Mouse (Mus musculus) forebrain, postnatal 0 days (tissue): ENCODE data around the gene Mrps9. TPM values are rescaled to one million over a fixed set of nuclear protein-coding genes. Genes with fewer than 3 reads are reported as not detected.

Experiments
- ATAC-seq: fragments of 200-750 bp; cut with Nextera tagmentation; 2 replicates; pipeline ENCODE4 v1.8.0; 2017; ENCODE audit warnings: mild to moderate bottlenecking, moderate library complexity
- DNase-seq: peaks from one replicate; pipeline ENCODE4 v3.0.0-alpha.2; 2015
- H3K27ac ChIP-seq: fragments of 300-500 bp; sonication (generic); 2 replicates; pipeline ENCODE4 v1.5.1; 2014; ENCODE audit warnings: low read depth, mild to moderate bottlenecking, antibody characterized with exemption, low read length, moderate library complexity, mixed read lengths
- H3K27me3 ChIP-seq: fragments of 300-500 bp; sonication (generic); 2 replicates; pipeline ENCODE4 v1.6.1; 2014; ENCODE audit warnings: mild to moderate bottlenecking, low read length, mixed read lengths; ENCODE audit not compliant: insufficient read depth
- H3K36me3 ChIP-seq: fragments of 300-500 bp; sonication (generic); 2 replicates; pipeline ENCODE4 v1.6.1; 2014; ENCODE audit warnings: mild to moderate bottlenecking, moderate library complexity; ENCODE audit not compliant: insufficient read depth
- H3K4me1 ChIP-seq: fragments of 300-500 bp; sonication (generic); 2 replicates; pipeline ENCODE4 v1.6.1; 2014; ENCODE audit warnings: antibody characterized with exemption; ENCODE audit not compliant: insufficient read depth
- H3K4me2 ChIP-seq: fragments of 300-500 bp; sonication (generic); 2 replicates; pipeline ENCODE4 v1.6.1; 2014; ENCODE audit warnings: low read depth, mild to moderate bottlenecking, moderate library complexity
- H3K4me3 ChIP-seq: fragments of 300-500 bp; sonication (generic); 2 replicates; pipeline ENCODE4 v1.5.1; 2014; ENCODE audit warnings: low read depth, low read length, mixed read lengths
- H3K9ac ChIP-seq: fragments of 300-500 bp; sonication (generic); 2 replicates; pipeline ENCODE4 v1.6.1; 2014; ENCODE audit warnings: mild to moderate bottlenecking
- H3K9me3 ChIP-seq: fragments of 300-500 bp; sonication (generic); 2 replicates; pipeline ENCODE4 v1.6.1; 2016; ENCODE audit warnings: low read length
- CTCF ChIP-seq: sonication (generic); IDR thresholded peaks from 2 replicates; pipeline ENCODE4 v1.5.1; 2016; ENCODE audit warnings: antibody characterized with exemption, control low read depth, low read depth
- WGBS: fragments of 180-500 bp; shearing (Covaris S2); extraction: QIAGEN DNeasy Blood & Tissue Kit; methylation state at CpG from one replicate; pipeline ENCODE4 v1.1.7; 2014; 5-methylcytosine and 5-hydroxymethylcytosine counted together
- polyA plus RNA-seq: library from polyadenylated mRNA; unstranded; fragments of >200 nt; fragmentation: Nextera tagmentation; extraction: Ambion mirVana; gene quantifications from 2 replicates; pipeline ENCODE4 v1.2.1, GENCODE M21; 2015
- total RNA-seq: library from RNA; depleted of rRNA; stranded (reverse); fragments of >200 nt; gene quantifications from 2 replicates; pipeline ENCODE4 v1.2.3, GENCODE M21; 2014

Mrps9 gene
- total and polyA plus RNA-seq, 2 experiments from 2014 or later: 30.6 to 35.3 TPM

- no peaks in the 10 kb centered on the region for H3K27me3 ChIP-seq
- no peak overlapping the region for H3K9ac ChIP-seq
- H3K4me2 ChIP-seq: no peak overlapping the region
- H3K36me3 ChIP-seq: peaks cover 21% of the 10 kb centered on the region
- no peak for ATAC-seq
- H3K9me3 ChIP-seq: no peaks in the 10 kb centered on the region
- no peak for DNase-seq
- no peaks in the 10 kb centered on the region for H3K4me1 ChIP-seq
- no peak overlapping the region for H3K4me3 ChIP-seq
- no peak for TF ChIP-seq CTCF
- WGBS: 84% methylated on average over 11 of the region's 11 CpGs
- H3K27ac ChIP-seq: no peak overlapping the region
These were observed 54.1 kb downstream of the Mrps9 start for GRCm38 (mm10) chr1:42905148-42905547.

- WGBS: 72% methylated on average over 7 of the region's 7 CpGs
- Histone ChIP-seq H3K27ac (no peak overlapping the region), H3K27me3 (no peaks in the 10 kb centered on the region), H3K4me1 (no peaks in the 10 kb centered on the region), H3K9me3 (no peaks in the 10 kb centered on the region), H3K4me2 (no peak overlapping the region), H3K36me3 (peaks cover 10% of the 10 kb centered on the region; the same call in 1 of the 2 replicates), H3K4me3 (no peak overlapping the region), H3K9ac (no peak overlapping the region)
- no peak for TF ChIP-seq CTCF
- ATAC-seq (no peak), DNase-seq (no peak)
These were observed 55.7 kb downstream of the Mrps9 start for GRCm38 (mm10) chr1:42906696-42907095.

GRCm38 (mm10) chr1:42907153-42907552, 56.1 kb downstream of the Mrps9 start:
- WGBS: 52% methylated on average over 4 of the region's 4 CpGs
- DNase-seq: no peak

GRCm38 (mm10) chr1:42915062-42915461, 64.0 kb downstream of the Mrps9 start:
- peak; percentile 78 for DNase-seq
- H3K9me3 ChIP-seq: no peaks in the 10 kb centered on the region
- H3K4me2 ChIP-seq: no peak overlapping the region
- no peak overlapping the region for H3K27ac ChIP-seq
- WGBS: 8% methylated on average over 4 of the region's 4 CpGs
- peak; percentile 91 for TF ChIP-seq CTCF
- peak; percentile 94 for ATAC-seq
- no peaks in the 10 kb centered on the region for H3K27me3 ChIP-seq
- H3K4me1 ChIP-seq: no peaks in the 10 kb centered on the region
- H3K9ac ChIP-seq: no peak overlapping the region
- no peaks in the 10 kb centered on the region for H3K36me3 ChIP-seq
- no peak overlapping the region for H3K4me3 ChIP-seq

More at GRCm38 (mm10) chr1:42907153-42907552, 56.1 kb downstream of the Mrps9 start:
- Histone ChIP-seq H3K9ac (no peak overlapping the region), H3K36me3 (peaks cover 10% of the 10 kb centered on the region; the same call in 1 of the 2 replicates), H3K4me3 (no peak overlapping the region), H3K27ac (no peak overlapping the region), H3K4me1 (no peaks in the 10 kb centered on the region), H3K4me2 (no peak overlapping the region), H3K9me3 (no peaks in the 10 kb centered on the region), H3K27me3 (no peaks in the 10 kb centered on the region)
- TF ChIP-seq CTCF: no peak
- ATAC-seq: no peak

GRCm38 (mm10) chr1:42916719-42917118, 65.7 kb downstream of the Mrps9 start:
- DNase-seq (no peak), ATAC-seq (no peak)
- Histone ChIP-seq H3K9me3 (no peaks in the 10 kb centered on the region), H3K4me1 (no peaks in the 10 kb centered on the region), H3K27ac (no peak overlapping the region), H3K27me3 (no peaks in the 10 kb centered on the region), H3K9ac (no peak overlapping the region), H3K4me2 (no peak overlapping the region), H3K4me3 (no peak overlapping the region), H3K36me3 (no peaks in the 10 kb centered on the region)
- no peak for TF ChIP-seq CTCF
- WGBS: 86% methylated on average over 7 of the region's 7 CpGs

- H3K4me3 ChIP-seq: no peak overlapping the region
- H3K9me3 ChIP-seq: no peaks in the 10 kb centered on the region
- 22% methylated on average over 4 of the region's 4 CpGs for WGBS
- H3K27me3 ChIP-seq: no peaks in the 10 kb centered on the region
- no peak for DNase-seq
- H3K9ac ChIP-seq: no peak overlapping the region
- TF ChIP-seq CTCF: no peak
- H3K36me3 ChIP-seq: no peaks in the 10 kb centered on the region
- H3K4me1 ChIP-seq: no peaks in the 10 kb centered on the region
- no peak overlapping the region for H3K27ac ChIP-seq
- no peak for ATAC-seq
- H3K4me2 ChIP-seq: no peak overlapping the region
These were observed 66.9 kb downstream of the Mrps9 start for GRCm38 (mm10) chr1:42917908-42918307.

GRCm38 (mm10) chr1:42923924-42924323, 72.9 kb downstream of the Mrps9 start:
- WGBS: 18% methylated on average over 5 of the region's 5 CpGs

More at GRCm38 (mm10) chr1:42923924-42924323, 72.9 kb downstream of the Mrps9 start:
- Histone ChIP-seq H3K36me3 (no peaks in the 10 kb centered on the region), H3K9ac (no peak overlapping the region), H3K4me2 (no peak overlapping the region), H3K4me3 (no peak overlapping the region), H3K27me3 (no peaks in the 10 kb centered on the region), H3K27ac (0 out of 2 replicates have a peak overlapping the region, but pooled peaks have one; percentile 3), H3K9me3 (no peaks in the 10 kb centered on the region), H3K4me1 (no peaks in the 10 kb centered on the region)
- TF ChIP-seq CTCF: no peak
- peak; percentile 29 for DNase-seq
- ATAC-seq: peak; percentile 78
